Mouse (Mus musculus): ENCODE results near the gene Pfpl.

Pfpl gene

GRCm38 (mm10) chr19:12464127-12464526, 36.4 kb downstream of the Pfpl start:
- peak in 1 of 2 experiments; percentile 45 for DNase-seq (ENCODE audit: inconsistent age in 2 of 2, low spot score in 1 of 2)

GRCm38 (mm10) chr19:12464674-12465073, 37.0 kb downstream of the Pfpl start:
- DNase-seq (ENCODE audit: inconsistent age in 2 of 2, low spot score in 1 of 2): no peak

GRCm38 (mm10) chr19:12465530-12466144, 37.9 kb downstream of the Pfpl start:
- DNase-seq (ENCODE audit: inconsistent age in 2 of 2, low spot score in 1 of 2): peak in 1 of 2 experiments; percentile 26

GRCm38 (mm10) chr19:12466204-12466603, 38.5 kb downstream of the Pfpl start:
- peak; percentile 72 to 89 for DNase-seq (ENCODE audit: inconsistent age in 2 of 2, low spot score in 1 of 2)

GRCm38 (mm10) chr19:12467436-12467835, 39.7 kb downstream of the Pfpl start:
- DNase-seq (ENCODE audit: inconsistent age in 2 of 2, low spot score in 1 of 2): peak in 1 of 2 experiments; percentile 78

- DNase-seq (ENCODE audit: inconsistent age in 2 of 2, low spot score in 1 of 2): peak in 1 of 2 experiments; percentile 45
Observed at GRCm38 (mm10) chr19:12471866-12472265, 44.2 kb downstream of the Pfpl start.

GRCm38 (mm10) chr19:12472381-12472976, 44.8 kb downstream of the Pfpl start:
- DNase-seq (ENCODE audit: inconsistent age in 2 of 2, low spot score in 1 of 2): peak in 1 of 2 experiments; percentile 23

- peak in 1 of 2 experiments; percentile 23 for DNase-seq (ENCODE audit: inconsistent age in 2 of 2, low spot score in 1 of 2)
Observed at GRCm38 (mm10) chr19:12473201-12473641, 45.5 kb downstream of the Pfpl start.

- no peak for DNase-seq (ENCODE audit: inconsistent age in 2 of 2, low spot score in 1 of 2)
Observed at GRCm38 (mm10) chr19:12473951-12474350, 46.2 kb downstream of the Pfpl start.

GRCm38 (mm10) chr19:12475380-12476250, 47.9 kb downstream of the Pfpl start:
- DNase-seq (ENCODE audit: inconsistent age in 2 of 2, low spot score in 1 of 2): peak; percentile 95 to 98

- no peak for DNase-seq (ENCODE audit: inconsistent age in 2 of 2, low spot score in 1 of 2)
Observed at GRCm38 (mm10) chr19:12476721-12477270, 49.1 kb downstream of the Pfpl start.

- peak in 1 of 2 experiments; percentile 65 for DNase-seq (ENCODE audit: inconsistent age in 2 of 2, low spot score in 1 of 2)
Observed at GRCm38 (mm10) chr19:12478369-12478768, 50.7 kb downstream of the Pfpl start.

Data from adrenal gland, adult (tissue).